Mouse (Mus musculus) ES-Bruce4 (cell line): ENCODE results near the gene Gm11985.

Experiments used
- CTCF ChIP-seq: IDR thresholded peaks from one replicate; pipeline ENCODE4 v1.8.1; 2011; ENCODE audit warnings: low read depth, low read length
- EP300 ChIP-seq: IDR thresholded peaks from 2 replicates; pipeline ENCODE4 v1.6.1; 2011; ENCODE audit warnings: low read depth, low read length; ENCODE audit not compliant: insufficient read depth
- POLR2A ChIP-seq: IDR thresholded peaks from one replicate; pipeline ENCODE4 v1.8.1; 2011; ENCODE audit warnings: low read length; ENCODE audit not compliant: insufficient read depth

- TF ChIP-seq CTCF (no peak), POLR2A (no peak), EP300 (no peak)
Measured at GRCm38 (mm10) chr11:7228107-7228506, 39.7 kb upstream of the Gm11985 start.
